Mouse (Mus musculus) natural killer cell, adult 2 months (primary cell): Measurements from ENCODE around the gene Ak2.

ENCODE experiments used
- DNase-seq, 2 experiments: peaks; one replicate each; pipeline ENCODE4 v3.0.0; 2022; ENCODE audit warnings: low spot score in 2 of 2

The Ak2 gene

DNA sequence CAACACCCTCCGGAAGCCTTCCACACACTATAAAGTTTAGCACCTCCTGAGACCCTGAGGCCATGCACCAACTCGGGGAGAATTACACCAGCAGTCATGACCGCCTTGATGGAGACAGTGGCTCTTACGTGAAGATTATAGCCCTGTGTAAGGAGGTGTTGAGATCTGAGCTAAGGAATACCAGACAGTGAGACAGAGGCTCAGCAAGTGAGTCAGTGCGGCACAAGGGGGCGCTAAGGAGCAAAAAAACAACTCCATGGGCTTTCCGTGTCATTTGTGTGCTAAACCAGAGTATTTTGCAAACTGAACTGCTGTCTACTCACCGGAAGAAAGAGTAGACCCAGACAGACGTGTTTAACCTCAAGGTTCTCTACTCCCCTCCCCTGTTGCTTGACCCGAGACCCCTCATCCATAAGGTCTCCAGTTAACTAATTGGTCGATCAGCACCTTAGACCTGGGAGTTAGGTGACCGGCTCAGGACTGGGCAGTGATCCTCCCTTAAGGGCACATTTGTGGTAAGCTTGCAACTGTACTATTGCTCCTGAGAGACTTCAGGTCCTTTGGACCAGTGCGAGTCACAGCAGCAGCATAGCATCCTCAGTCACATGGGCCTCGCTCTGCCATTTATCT lies 20.6 kb upstream of the Ak2 start:
- peak; percentile 67 to 83 for DNase-seq

DNA sequence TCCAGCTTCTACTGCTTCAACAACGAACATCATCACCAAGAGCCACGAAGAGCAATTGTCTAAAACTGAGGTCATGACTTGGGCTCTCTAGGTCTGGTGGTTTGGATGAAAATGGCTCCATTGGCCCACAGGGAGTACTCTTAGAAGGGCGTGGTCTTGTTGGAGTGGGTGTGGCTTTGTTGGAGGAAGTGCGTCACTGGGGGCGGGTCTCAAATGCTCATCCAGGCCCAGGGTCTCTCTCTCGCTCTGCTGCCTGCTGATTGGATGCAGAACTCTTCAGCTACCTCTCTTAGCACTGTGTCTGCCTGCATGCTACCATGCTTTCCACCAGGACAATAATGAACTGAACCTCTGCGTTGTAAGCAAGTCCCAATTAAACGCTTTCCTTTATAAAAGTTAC lies 17.1 kb upstream of the Ak2 start:
- no peak for DNase-seq

DNA sequence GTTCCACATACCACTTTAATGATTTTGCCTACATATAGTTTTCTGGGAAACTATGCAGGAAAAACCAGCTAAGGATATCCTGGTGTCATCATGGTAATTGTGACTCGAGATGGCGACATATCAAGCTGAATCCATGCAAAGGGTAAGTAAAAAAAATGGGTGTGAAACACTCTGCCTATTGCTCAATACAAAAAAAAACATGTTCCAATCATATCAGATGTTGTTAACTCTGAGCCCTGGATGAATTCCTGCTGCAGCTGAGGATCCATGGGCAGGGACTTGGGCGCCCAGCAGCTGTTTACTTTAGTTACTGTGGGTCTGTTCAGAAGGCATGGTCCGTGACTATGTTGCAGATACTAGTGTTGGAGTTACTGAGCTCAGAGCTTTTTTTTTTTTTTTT lies 15.2 kb upstream of the Ak2 start:
- DNase-seq: no peak

DNA sequence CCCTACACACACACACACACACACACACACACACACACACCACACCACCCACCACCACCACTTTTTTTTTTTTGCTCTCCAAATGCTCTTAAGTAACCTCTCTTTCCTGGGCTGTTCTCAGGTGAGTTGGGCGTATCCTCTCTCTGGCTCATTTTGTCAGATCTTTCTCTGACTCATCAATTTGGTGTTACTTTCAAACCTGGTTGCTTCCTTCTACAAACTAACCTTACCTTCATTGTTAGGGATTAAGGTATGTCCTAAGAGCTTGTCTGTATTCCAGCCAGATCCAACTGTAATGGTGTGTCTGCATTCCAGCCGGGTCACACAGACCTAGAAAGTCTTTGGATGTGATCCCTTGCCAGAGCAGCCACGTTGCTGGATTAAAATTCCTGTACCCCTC lies 14.5 kb upstream of the Ak2 start:
- no peak for DNase-seq

DNA sequence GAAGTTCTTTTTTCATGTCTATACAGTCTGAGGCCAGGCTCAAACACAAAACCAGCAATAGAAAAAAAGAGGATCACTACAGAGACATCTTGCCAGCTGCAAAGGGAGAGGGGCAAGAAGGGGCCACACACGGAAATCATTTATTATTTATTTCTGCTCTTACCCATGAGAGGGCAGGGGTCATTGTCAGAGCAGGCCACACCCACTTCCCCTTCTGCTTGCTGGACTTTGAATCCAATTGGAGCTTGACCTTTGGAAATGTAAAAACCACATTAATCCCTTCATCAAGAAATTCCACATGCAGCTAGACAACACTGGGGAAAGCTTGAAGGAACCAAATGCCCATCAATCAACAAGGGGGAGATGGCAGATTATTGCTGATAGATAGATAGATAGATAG lies 13.1 kb upstream of the Ak2 start:
- no peak for DNase-seq

DNA sequence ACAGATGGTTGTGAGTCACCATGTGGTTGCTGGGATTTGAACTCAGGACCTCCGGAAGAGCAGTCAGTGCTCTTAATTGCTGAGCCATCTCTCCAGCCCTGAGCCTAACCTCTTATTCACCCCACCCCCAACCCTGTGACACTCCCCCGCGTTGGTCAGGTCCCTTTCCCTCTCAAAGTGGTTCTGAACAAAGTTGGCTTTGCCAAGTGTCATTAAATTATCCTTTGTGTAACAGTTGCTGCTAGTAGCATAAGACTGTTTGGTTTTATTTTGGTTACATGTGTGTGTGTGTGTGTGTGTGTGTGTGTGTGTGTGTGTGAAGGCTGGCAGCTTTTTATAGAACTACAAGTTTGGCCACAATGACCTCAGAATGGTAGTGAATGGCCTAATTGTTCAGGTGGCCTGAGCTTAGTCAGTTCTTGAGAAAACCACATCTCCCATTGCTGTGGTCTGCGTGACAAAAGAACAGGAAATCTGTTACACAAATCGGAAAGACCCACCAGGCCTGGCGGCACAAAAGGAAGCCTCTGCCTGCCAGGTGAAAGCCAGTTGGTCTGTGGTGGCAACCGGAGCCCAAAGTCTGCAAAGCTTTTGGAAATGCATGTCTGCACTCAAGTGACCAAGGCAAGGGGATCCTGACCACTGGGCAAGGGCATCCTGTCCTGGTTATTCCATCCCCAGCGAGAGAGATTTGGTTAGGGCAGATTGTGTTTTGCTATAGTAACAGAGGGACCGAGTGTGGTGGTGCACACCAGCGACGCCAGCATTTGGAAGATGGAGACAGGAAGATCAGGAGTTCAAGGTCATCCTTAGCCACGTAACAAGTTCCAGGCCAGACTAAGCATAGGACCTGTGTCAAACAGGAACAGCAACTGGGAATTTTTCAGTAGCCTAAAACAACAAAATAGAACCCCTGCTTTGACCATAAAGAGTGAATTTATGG lies 10.6 kb upstream of the Ak2 start:
- DNase-seq: peak; percentile 85 to 93

DNA sequence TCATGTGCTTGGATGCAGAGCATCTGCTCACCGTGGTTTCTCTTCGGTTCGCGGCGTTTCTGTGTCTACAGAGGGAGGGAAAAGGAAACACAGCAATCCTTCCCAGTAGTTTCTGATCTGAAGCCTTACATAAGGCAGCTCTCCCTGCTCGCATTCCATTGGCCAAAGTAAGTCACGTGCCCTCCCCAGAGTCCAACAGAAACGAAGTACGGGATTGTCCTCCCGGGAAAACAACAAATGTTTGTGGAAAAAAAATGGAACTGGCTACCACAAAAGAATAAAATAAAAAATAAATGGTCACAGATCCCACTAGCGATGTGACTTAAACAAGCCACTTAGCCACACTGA lies 10.0 kb upstream of the Ak2 start:
- DNase-seq: no peak

DNA sequence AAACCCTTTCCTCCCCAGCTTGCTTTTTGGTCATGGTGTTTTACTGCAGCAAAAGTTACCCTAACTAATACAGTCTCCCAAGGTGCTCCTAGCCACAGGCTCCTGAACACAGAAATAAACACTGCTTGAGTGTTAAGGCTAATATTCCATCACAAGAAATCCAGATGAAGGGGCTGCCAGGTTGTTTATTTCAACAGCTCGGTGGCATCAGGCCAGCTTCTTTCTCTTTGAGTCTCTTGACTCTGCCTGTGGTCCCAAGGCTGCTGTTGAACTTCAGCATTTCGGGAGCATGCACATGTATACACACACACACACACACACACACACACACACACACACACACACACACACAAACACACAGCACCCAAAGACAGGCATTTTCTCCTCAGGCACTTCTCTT lies 8.6 kb upstream of the Ak2 start:
- DNase-seq: no peak

DNA sequence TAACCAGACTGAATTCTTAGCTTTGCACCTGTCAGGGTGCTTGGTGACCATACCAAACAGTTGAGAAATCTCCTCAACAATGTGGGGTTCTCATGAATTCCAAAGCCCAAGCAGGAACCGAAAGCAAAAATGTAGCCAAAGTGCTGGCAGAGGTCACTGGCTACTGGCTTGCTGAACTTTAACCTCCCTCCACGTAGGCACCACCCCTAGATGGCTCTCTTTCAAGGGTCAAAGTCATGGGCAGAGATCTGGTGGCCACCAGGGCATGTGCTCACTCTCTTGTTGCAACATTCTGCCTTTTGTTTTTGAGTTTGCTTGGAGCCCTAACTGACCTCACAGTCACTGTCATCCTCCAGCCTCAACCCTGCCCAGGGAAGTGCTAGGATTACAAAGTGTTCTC lies 8.1 kb upstream of the Ak2 start:
- no peak for DNase-seq

DNA sequence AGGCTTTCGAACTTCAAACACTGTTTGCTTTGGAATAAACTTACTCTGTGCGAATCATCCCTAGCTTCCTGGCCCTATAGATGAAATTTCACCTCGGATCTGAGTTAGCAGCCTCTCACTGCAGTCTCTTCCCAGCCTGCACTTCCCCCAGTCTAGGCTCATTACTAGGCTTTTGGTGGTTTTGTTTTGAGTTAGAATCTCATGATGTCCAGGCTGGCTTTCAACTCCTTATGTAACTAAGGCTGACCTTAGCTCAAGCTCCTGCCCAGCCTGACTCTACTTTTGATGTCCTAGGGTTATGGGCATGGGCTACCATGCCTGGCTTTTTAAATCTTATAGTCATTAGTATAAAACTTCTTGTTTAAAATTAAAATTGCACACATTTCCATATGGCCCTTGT lies 7.2 kb upstream of the Ak2 start:
- DNase-seq: no peak

DNA sequence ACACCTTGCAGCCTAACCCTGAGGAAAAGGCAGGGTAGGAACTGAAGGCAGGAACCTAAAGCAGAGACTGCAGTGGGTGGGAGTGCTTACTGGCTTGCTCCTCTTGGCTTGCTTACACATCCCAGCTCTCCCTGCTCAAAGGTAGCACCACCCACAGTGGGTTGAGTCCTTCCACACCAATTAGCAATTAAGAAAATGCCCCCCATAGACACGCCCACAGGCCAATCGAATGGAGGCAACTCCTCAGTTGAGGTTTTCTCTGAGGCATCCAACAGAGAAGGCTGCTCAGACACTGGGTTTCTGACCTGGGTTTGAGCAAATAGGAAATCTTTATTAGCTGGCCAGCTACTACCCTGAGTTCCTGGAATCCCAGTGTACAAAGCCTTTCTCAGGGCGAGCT lies 2.8 kb upstream of the Ak2 start:
- no peak for DNase-seq

DNA sequence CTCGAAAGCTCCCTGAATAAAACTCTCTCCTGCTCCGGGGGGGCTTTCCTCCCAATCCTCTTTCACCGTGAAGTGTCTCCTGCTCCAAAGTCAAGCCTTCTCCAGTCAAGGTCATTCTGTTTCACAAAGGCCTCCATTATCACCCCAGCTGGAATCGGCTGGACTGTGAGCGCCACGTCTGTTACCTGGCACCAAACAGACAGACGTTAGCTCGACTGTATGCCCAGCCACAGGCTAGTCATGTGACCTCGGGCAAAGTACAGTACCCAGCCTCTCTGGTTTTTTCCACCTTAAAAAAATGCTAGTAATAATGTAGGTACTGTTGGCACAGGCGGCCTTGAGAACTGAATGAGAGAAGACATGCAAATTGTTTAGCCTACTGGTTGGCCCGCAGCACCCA lies 2.1 kb upstream of the Ak2 start:
- DNase-seq: no peak

DNA sequence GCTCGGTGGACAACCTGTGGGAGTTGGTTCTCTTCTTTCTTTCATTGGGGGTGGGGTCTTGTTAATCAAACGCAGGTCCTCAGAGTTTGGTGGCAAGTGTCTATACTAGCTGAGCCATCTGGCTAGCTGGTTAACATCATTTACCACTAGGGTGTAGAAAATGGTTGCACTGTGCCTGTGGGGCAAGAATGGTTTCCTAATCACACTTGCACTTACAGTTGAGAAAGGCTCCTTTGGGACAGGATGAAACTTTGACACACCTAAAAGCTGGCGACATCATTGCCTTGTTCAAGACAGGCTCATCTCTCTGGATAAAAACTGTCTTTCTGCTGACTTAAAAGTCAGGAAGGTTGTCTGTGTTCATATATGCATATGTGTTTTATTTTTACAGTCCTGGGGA lies 418 bp downstream of the Ak2 start:
- no peak for DNase-seq

DNA sequence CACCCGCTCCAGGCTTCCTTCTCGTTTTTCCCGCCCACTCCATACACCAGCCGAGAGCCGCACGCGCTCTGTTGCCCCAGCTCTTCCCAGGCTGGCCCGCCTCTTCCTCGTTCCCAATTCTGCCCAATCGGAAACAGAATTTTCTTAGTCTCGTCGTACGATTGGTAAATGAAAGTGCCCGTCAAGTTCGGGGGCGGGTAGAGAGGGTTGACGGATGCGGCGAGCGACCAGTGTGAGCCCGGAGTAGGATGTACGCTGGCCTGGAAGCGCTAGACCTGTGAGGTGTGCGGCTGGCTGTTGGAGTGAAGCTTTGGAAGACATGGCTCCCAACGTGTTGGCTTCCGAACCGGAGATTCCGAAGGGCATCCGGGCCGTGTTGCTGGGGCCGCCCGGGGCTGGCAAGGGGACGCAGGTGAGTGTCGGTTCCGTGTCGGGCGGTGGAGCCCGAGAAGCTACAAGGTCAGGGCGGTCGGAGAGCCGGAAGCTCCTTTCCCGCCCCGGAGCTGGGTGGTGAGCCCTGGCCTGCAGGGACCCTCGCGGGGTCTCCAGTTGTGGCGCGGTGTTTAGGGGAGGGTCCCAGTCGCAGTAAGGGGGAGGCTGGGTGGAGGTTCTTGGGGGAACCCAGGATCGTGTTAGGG lies 1.4 kb downstream of the Ak2 start:
- DNase-seq: peak; percentile 92 to 94

DNA sequence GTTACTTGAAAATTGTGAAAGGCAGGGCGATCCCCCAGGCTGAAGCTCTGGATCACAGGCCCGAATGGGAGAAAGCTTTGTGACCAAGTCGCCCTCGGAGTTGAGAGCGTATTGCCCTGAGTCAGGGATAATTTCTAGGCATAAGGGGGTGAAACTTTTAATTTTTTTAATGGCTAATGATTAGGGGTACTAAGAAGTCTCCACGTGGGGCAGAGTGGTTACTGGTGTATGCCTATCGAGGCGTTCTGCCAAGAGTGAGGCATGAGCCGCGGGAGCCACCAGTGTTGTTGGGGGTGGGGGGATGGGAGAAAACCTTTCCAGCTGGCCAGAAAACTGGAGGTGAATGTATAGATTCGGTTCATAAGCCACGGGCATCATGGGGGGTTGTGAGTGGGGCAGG lies 1.9 kb downstream of the Ak2 start:
- no peak for DNase-seq

DNA sequence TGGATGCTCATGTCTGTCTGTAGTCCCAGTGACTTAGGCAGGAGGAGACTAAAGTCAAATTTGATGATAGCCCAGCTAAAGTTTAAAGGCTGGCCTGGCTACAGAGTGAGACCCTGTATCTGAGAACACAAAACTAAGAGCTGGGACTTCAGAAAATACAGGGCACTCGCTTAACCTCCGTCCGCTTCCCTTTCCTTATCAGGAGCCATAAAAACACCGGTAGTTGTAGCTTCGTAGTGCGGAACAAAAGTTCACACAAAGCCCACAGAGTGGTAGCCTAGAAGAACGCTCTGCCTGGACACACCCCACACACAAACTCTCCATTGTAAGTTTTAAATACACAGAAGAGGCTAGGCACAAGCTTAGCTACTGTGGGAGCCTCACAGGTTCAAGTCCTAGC lies 3.5 kb downstream of the Ak2 start:
- no peak for DNase-seq

DNA sequence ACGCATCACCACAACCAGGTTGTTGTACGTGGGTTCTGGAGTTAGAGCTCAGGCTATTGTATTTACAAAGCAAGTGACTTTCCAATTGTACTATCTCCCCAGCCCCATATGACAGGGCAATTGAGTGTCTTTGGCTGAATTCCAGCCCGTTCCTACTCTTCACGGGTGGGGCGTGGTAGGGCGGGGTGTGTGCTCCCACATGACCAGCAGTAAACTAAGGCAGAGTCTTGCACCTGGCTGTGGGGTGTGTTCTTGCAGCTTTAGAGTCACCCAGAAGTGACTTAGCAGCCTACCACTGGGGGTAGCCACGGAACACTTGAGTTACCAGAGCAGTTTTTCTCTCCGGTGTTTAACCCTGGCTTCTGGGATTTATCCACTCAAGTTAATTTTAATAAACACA lies 5.5 kb downstream of the Ak2 start:
- no peak for DNase-seq

DNA sequence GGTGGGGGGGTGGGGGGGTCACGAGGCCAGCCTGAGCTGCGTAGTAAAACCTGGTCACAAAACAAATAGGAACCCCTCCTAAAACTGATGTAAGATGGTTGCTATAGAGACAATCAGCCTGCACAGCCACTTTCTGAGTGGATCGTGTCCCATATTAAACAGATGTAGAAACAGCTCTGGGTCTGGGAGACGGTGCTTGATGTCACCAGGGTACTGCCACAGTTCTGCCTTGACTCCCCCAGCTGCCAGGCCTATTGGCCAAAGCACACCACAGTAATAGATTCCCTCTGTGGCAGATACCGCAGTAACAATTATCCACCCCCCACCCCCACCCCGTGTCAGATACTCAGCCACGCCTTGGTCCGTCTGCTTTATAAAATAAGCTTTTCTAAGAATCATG lies 6.6 kb downstream of the Ak2 start:
- no peak for DNase-seq

DNA sequence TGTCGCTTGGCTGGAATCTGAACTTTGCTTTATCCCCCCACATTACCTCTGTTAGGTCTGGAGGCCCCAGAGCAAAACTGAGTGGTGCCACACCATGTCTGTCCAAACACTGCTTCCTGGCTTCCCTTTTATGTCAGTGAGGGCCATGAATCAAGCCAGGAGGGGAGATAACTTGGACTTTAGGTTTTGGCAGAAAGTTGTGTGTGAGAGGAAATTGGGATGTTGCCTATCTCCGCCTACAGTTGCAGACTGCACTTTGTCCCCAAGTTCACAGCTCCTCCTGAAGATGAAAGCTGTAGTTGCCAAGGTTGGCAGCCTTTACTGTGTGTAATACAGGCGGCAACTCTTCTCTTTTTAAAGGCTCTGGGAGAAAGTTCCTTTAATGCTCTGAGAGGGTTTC lies 9.0 kb downstream of the Ak2 start:
- DNase-seq: no peak

DNA sequence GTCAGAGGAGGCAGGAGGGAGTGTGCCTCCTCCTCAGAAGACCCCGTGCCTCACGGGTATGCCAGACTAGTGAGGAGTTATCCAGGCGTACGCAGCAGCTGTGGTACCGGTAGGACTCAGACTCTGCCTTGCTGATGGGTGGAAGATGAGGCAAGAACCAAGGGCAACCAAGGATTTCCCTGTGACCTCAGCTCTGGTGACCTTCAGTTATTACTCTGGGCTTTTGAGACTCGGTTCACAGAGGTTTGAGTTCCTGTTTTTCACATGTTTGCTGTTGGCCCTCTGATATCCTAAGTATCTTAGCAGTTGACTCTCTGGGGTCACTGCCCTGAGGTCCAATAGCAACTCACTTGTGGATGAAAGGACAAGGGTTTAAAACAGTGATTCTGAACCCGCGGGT lies 12.0 kb downstream of the Ak2 start:
- no peak for DNase-seq

DNA sequence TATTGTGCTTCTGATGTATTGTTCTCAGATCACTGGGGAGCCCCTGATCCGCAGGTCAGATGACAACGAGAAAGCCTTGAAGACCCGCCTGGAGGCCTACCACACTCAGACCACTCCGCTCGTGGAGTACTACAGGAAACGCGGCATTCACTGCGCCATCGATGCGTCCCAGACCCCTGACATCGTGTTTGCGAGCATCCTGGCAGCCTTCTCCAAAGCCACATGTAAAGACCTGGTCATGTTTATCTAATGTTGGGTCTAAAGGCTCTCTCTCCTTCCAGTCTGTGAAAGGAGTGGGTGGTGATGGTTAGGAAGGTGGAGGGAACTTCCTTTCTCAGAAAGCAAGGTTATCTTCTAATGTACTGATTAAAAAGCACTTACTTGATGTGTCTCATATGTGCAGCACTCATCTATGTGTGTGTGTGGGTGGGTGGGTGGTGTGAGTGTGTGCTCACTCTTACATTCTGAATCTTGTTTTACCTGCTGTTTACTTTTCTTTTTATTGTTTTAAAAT lies 16.3 kb downstream of the Ak2 start:
- no peak for DNase-seq

DNA sequence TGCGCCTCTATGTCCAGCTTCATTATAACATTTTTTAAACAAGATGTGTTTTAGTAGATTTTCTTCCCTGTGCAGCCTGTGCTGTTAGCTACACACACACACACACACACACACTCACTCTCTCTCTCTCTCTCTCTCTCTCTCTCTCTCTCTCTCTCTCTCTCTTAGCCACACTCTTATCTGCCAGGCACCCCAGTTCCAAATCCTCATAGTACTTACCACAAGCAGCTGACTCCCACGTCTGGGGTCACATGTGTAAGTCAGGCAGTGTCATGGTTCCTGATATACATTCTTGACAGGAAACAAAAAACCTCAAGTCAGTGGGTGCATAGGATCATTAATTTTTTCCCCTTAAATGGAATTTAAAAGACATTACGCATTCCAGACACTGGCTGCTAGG lies 16.9 kb downstream of the Ak2 start:
- no peak for DNase-seq

DNA sequence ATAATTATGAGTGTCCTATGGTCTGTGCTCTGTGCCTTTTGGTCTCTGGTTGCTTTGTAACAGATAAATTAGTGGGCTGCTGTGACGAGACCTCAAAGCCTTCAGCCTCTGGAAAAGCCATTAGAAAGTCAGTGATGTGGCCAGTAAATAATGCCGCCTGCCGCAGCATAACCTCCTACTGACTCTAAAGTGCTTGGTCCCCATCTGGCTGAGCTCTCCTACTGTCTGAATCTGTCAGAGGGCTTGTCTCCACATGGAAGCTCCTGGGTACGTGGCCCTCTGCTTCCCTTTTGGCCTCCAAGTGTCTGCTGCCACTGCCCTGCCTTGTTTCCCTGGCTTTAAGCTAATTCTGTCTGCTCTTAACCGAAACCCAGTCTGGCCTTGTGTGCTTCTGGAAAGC lies 17.8 kb downstream of the Ak2 start:
- no peak for DNase-seq
